Mouse (Mus musculus) neural tube, embryonic 14.5 days (tissue): ENCODE results near the gene Pdlim4. TPM values are rescaled to one million over a fixed set of nuclear protein-coding genes. Genes with fewer than 3 reads are reported as not detected.

Experiments
- ATAC-seq: fragments of 200-750 bp; cut with Nextera tagmentation; 2 replicates; pipeline ENCODE4 v1.8.0; 2017; ENCODE audit warnings: low read depth, mild to moderate bottlenecking, moderate TSS enrichment, moderate library complexity
- H3K27ac ChIP-seq: fragments of 300-500 bp; sonication (generic); 2 replicates; pipeline ENCODE4 v1.5.1; 2014; ENCODE audit warnings: low read depth, mild to moderate bottlenecking, control low read depth, low read length, moderate library complexity, mixed read lengths
- H3K27me3 ChIP-seq: fragments of 300-500 bp; sonication (generic); 2 replicates; pipeline ENCODE4 v1.6.1; 2014; ENCODE audit warnings: low read length; ENCODE audit not compliant: control insufficient read depth, insufficient read depth
- H3K36me3 ChIP-seq: fragments of 300-500 bp; sonication (generic); 2 replicates; pipeline ENCODE4 v1.6.1; 2014; ENCODE audit warnings: low read length, mixed read lengths; ENCODE audit not compliant: control insufficient read depth, insufficient read depth
- H3K4me1 ChIP-seq: fragments of 300-500 bp; sonication (generic); 2 replicates; pipeline ENCODE4 v1.6.1; 2014; ENCODE audit warnings: low read length; ENCODE audit not compliant: control insufficient read depth, insufficient read depth
- H3K4me2 ChIP-seq: fragments of 300-500 bp; sonication (generic); 2 replicates; pipeline ENCODE4 v1.6.1; 2014; ENCODE audit warnings: mild to moderate bottlenecking, low read depth, low read length, control low read depth
- H3K4me3 ChIP-seq: fragments of 300-500 bp; sonication (generic); 2 replicates; pipeline ENCODE4 v1.5.1; 2014; ENCODE audit warnings: low read depth, low read length, control low read depth, mixed read lengths
- H3K9ac ChIP-seq: fragments of 300-500 bp; sonication (generic); replicated peaks from 2 replicates; pipeline ENCODE4 v1.6.1; 2014; ENCODE audit warnings: low read depth, mild to moderate bottlenecking, control low read depth, low read length, mixed read lengths
- H3K9me3 ChIP-seq: fragments of 300-500 bp; sonication (generic); 2 replicates; pipeline ENCODE4 v1.6.1; 2016; ENCODE audit warnings: low read length; ENCODE audit not compliant: control insufficient read depth
- WGBS: fragments of 180-500 bp; shearing (Covaris S2); extraction: QIAGEN DNeasy Blood & Tissue Kit; methylation state at CpG from one replicate; pipeline ENCODE4 v1.1.7; 2014; 5-methylcytosine and 5-hydroxymethylcytosine counted together
- polyA plus RNA-seq: library from polyadenylated mRNA; unstranded; fragments of >200 nt; fragmentation: Nextera tagmentation; extraction: Ambion mirVana; gene quantifications from 2 replicates; pipeline ENCODE4 v1.2.1, GENCODE M21; 2014

Gene Pdlim4
- polyA plus RNA-seq, 1 experiment from 2014 or later, result 33.1 TPM

DNA sequence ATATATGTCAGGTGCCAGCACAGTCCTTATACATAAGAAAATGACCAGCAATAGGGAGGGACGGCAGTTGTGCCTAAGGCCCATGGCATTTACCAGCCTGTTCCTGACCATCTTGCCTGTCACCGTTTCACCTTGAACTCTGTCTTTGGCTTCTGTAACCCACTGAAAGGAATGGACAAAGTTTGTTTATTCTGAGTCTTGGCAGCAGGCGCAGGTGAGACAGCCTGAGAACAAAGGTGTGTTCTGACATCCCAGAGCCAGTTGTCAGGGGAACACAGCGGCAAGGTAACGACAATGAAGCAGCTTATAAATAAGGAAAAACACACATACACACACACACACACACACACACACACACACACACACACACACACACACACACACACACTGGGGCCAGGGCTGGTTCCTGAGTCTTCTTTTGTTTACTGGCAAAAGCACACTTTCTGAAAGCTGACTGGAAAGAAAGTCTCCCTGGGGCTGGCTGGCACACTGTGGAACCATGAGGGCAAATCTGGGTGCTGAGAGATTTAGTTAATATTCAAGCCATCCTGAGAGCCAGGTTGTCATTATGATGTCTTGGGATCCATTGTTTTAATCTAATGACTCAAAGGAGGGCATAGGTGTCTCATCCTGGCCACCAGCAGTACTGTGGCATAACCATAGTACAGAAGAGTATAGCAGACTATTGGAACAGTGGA, 47.3 kb downstream of the Pdlim4 start:
- no peak for ATAC-seq
- no peaks in the 10 kb centered on the region for H3K4me1 ChIP-seq
- no peak overlapping the region for H3K4me2 ChIP-seq
- H3K4me3 ChIP-seq, result no peak overlapping the region
- H3K27me3 ChIP-seq, result no peaks in the 10 kb centered on the region
- H3K27ac ChIP-seq, result no peak overlapping the region
- H3K9me3 ChIP-seq, result no peaks in the 10 kb centered on the region
- WGBS, result 89% methylated on average over 5 of the region's 5 CpGs
- H3K36me3 ChIP-seq, result no peaks in the 10 kb centered on the region
- H3K9ac ChIP-seq, result no peak overlapping the region

DNA sequence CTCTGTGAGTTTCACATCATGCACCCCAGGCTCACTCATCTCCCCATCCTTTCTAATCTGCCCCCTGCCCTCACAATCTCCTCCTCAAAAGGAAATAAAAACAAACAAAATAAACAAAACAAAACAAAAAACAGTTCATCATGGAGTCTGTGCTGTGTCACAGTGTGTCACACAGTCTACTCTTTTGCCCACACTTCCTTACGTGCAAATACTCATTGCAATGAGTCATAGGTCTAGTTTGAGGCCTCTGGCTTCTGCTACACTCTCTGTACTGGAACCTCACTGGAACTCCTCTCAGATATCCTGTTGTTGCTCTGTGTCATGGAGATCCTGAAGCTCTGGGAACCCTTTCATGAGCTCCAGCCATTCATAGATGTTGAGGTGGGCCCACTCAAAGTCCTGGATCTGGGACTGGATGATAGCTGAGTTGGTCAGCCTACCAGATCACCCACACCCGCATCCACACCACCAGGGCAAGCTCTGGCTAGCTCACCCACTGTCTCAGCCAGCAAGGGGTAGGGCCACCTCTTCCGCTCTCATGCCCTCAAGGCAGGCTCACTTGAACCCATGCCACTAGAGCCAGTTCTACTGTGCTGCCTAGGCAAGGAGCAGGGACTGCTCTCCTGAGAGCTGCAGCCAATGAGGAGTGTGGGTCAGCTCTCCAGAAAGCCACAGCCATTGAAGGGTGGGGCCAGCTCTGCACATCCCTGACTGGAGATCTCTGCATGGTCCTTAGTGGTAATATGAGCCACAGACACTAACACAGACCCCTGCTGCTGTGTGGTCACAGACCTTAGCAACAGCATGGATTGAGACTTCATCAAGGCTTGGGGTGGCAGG, 49.7 kb downstream of the Pdlim4 start:
- Histone ChIP-seq H3K9ac (no peak overlapping the region), H3K27ac (no peak overlapping the region), H3K36me3 (no peaks in the 10 kb centered on the region), H3K9me3 (no peaks in the 10 kb centered on the region), H3K4me1 (no peaks in the 10 kb centered on the region), H3K27me3 (no peaks in the 10 kb centered on the region), H3K4me3 (no peak overlapping the region), H3K4me2 (no peak overlapping the region)
- 75% methylated on average over 3 of the region's 3 CpGs for WGBS
- ATAC-seq, result no peak

DNA sequence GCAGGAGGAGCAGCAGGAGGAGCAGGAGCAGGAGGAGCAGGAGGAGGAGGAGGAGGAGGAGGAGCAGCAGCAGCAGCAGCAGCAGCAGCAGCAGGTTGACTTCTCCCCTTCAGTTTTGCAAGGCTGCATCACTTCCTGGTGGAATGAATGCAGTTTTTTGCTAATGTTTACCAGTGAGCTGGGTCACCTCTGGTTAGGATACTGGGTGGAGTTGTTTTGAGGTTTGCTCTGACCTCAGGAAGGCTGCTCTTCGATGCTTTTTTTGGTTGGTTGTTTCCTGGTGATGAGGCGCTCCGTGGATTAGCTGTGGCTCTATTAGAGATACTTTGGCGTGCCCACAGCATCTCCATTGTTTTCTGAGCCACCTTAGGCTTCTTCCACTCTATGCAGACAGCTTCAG, 51.2 kb downstream of the Pdlim4 start:
- ATAC-seq, result no peak

DNA sequence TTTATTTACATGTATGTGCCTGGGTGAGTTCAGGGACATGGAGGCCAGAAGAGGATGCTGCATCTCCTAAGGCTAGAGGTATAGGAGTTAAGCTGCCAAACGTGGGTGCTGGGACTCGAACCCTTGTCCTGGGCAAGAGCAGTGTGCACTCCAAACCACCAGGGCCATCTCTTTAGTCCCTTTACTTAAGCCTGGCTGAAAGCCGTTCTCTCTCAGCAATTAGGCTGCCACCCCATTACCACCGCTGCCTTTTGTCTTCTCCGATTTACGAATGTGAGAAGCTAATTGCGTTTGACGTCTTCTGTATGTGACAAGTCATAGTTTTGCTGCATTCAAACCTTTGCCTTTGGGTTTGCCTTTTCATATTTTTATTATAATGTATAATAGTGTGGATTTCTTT, 52.8 kb downstream of the Pdlim4 start:
- 48% methylated on average over 8 of the region's 8 CpGs for WGBS
- no peak for ATAC-seq
- Histone ChIP-seq H3K27ac (no peak overlapping the region), H3K4me2 (no peak overlapping the region), H3K4me1 (no peaks in the 10 kb centered on the region), H3K36me3 (no peaks in the 10 kb centered on the region), H3K27me3 (no peaks in the 10 kb centered on the region), H3K4me3 (no peak overlapping the region), H3K9me3 (no peaks in the 10 kb centered on the region), H3K9ac (no peak overlapping the region)

More for the DNA sequence above, 51.2 kb downstream of the Pdlim4 start:
- H3K27ac ChIP-seq, result no peak overlapping the region
- H3K36me3 ChIP-seq, result no peaks in the 10 kb centered on the region
- WGBS, result 82% methylated on average over 4 of the region's 4 CpGs
- H3K4me2 ChIP-seq, result no peak overlapping the region
- H3K9ac ChIP-seq, result no peak overlapping the region
- H3K9me3 ChIP-seq, result no peaks in the 10 kb centered on the region
- H3K4me3 ChIP-seq, result no peak overlapping the region
- H3K27me3 ChIP-seq, result no peaks in the 10 kb centered on the region
- no peaks in the 10 kb centered on the region for H3K4me1 ChIP-seq

DNA sequence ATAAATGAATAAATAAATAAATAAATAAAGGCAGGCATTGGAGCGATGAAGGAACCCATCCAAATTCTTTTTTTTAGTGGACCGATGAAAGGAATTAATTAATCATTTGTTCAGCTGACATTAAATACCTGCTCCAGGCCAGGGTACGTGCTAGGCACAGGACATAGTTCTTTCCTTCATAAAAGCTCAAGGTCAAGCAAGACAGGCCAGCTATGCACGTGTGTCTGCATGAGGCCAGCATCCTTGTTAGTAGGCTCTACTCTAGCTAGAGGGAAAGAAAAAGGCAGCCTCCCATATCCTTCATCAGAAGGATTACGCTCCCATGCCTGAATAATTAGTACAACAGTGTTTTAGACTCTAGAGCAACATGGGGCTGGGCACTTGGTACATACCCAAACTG, 55.9 kb downstream of the Pdlim4 start:
- Histone ChIP-seq H3K4me3 (no peak overlapping the region), H3K4me1 (no peaks in the 10 kb centered on the region), H3K9me3 (no peaks in the 10 kb centered on the region), H3K9ac (no peak overlapping the region), H3K27ac (no peak overlapping the region), H3K4me2 (no peak overlapping the region), H3K36me3 (no peaks in the 10 kb centered on the region), H3K27me3 (no peaks in the 10 kb centered on the region)
- 83% methylated on average over 5 of the region's 5 CpGs for WGBS
- ATAC-seq, result no peak

DNA sequence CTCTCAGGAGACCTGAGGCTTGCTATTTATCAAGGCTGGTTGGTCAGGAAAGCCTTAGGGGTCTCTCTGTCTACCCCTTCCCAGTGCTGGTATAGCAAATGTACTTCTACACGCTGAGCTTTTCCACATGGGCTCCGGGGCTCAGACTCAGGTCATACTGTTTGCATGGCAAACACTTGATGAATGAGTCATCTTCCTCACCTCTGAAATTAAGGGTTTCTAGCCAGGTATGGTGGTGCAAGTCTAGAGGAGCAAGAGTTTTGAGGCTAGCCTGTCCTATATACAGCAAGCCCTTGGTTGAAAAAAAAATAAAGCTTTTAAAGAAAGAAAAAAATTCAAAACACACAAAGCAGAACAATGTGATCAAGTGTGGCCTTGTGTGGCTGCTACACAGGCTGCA, 57.6 kb downstream of the Pdlim4 start:
- no peak for ATAC-seq
- no peak overlapping the region for H3K4me2 ChIP-seq
- H3K27ac ChIP-seq, result no peak overlapping the region
- no peak overlapping the region for H3K4me3 ChIP-seq
- H3K9ac ChIP-seq, result no peak overlapping the region
- no peaks in the 10 kb centered on the region for H3K4me1 ChIP-seq
- H3K9me3 ChIP-seq, result no peaks in the 10 kb centered on the region
- H3K36me3 ChIP-seq, result no peaks in the 10 kb centered on the region
- no peaks in the 10 kb centered on the region for H3K27me3 ChIP-seq
- WGBS, result 94% methylated on average over 2 of the region's 2 CpGs

DNA sequence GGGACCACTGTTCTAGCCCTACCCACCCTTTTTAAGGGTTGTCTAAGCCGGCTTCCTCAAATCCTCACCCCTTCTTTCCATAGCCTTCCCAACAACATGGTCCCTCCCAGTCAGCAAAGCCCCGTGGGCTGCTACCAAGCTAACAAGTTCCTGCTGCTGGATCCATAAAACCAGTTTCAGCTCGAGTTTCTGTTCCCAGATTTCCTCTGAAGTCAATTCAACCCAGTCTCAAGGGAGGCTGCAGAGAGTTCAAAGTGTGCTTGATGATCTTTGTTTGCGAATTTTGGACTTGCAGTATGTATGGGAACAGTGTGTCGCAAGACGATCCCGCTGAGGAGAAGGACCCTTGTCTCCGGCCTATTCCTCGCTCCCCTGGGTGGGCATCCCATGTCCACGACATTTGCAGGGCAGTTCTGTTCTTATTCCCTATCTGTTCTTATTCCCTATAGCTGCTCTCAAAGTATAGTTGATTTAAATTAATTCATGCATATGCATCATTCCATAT, 60.3 kb downstream of the Pdlim4 start:
- 77% methylated on average over 10 of the region's 10 CpGs for WGBS
- Histone ChIP-seq H3K9ac (no peak overlapping the region), H3K27me3 (no peaks in the 10 kb centered on the region)

DNA sequence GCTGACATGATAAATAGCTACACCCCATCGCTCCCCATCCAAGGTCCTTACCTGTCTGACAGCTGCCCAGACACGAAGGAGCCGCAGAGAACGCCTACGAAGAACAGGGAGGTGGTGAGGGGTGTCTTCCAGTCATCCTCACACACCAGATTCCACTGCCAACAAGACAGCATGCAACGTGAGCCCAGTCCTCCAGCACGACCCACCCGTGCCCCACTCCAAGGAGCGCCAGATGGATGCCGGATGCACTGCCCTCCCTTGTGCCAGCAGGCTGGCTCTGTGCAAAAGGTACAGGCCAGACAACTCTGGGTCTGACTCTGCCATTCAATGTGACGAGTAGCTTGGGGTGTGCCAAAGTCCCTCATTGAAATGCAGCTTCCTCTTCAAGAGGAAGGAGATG, 61.1 kb downstream of the Pdlim4 start:
- no peak for ATAC-seq
- no peaks in the 10 kb centered on the region for H3K36me3 ChIP-seq
- no peak overlapping the region for H3K4me2 ChIP-seq
- no peak overlapping the region for H3K27ac ChIP-seq
- H3K9me3 ChIP-seq, result no peaks in the 10 kb centered on the region
- no peaks in the 10 kb centered on the region for H3K4me1 ChIP-seq
- no peaks in the 10 kb centered on the region for H3K27me3 ChIP-seq
- no peak overlapping the region for H3K4me3 ChIP-seq
- WGBS, result 91% methylated on average over 11 of the region's 11 CpGs
- H3K9ac ChIP-seq, result no peak overlapping the region

More for the DNA sequence above, 60.3 kb downstream of the Pdlim4 start:
- Histone ChIP-seq H3K9me3 (no peaks in the 10 kb centered on the region), H3K4me1 (no peaks in the 10 kb centered on the region), H3K4me3 (no peak overlapping the region), H3K36me3 (no peaks in the 10 kb centered on the region), H3K27ac (no peak overlapping the region), H3K4me2 (no peak overlapping the region)
- no peak for ATAC-seq

DNA sequence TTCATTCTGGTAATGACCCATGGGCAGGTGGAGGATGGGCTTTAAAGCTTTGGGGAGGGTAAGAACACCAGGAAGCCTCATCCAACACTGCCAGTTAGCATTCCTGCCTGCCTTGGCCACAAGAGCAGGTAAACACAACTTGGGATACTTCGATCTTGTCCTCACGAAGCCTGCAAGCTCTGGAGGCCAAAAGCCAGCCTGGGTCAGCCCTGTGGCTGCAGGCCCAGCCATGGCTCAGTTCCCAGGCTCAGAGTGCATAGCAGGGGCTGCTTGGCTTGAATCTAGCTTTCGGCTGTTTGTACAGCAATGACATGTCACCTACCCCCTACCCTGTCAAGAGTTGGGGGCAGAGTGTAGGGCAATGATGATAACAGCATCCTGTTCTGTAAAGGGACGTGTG, 61.9 kb downstream of the Pdlim4 start:
- H3K9me3 ChIP-seq, result no peaks in the 10 kb centered on the region
- no peaks in the 10 kb centered on the region for H3K4me1 ChIP-seq
- H3K9ac ChIP-seq, result no peak overlapping the region
- WGBS, result 60% methylated on average over 4 of the region's 4 CpGs
- no peaks in the 10 kb centered on the region for H3K36me3 ChIP-seq
- H3K27ac ChIP-seq, result no peak overlapping the region
- H3K4me3 ChIP-seq, result no peak overlapping the region
- H3K4me2 ChIP-seq, result no peak overlapping the region
- no peak for ATAC-seq
- H3K27me3 ChIP-seq, result no peaks in the 10 kb centered on the region
